Mouse (Mus musculus) limb, embryonic 12.5 days (tissue): ENCODE data around the gene Cpa2. TPM values are rescaled to one million over a fixed set of nuclear protein-coding genes. Genes with fewer than 3 reads are reported as not detected.

Source experiments
- ATAC-seq: fragments of 200-750 bp; cut with Nextera tagmentation; 2 replicates; pipeline ENCODE4 v1.8.0; 2017; ENCODE audit warnings: low read depth, moderate TSS enrichment; ENCODE audit not compliant: insufficient number of reproducible peaks, insufficient read depth, low FRiP score, low TSS enrichment
- H3K27ac ChIP-seq: fragments of 300-500 bp; sonication (generic); 2 replicates; pipeline ENCODE4 v1.5.1; 2016; ENCODE audit warnings: mild to moderate bottlenecking, moderate library complexity
- H3K27me3 ChIP-seq: fragments of 300-500 bp; sonication (generic); 2 replicates; pipeline ENCODE4 v1.6.1; 2016; ENCODE audit warnings: mild to moderate bottlenecking, moderate library complexity
- H3K36me3 ChIP-seq: fragments of 300-500 bp; sonication (generic); 2 replicates; pipeline ENCODE4 v1.6.1; 2016; ENCODE audit warnings: mild to moderate bottlenecking, moderate library complexity
- H3K4me1 ChIP-seq: fragments of 300-500 bp; sonication (generic); replicated peaks from 2 replicates; pipeline ENCODE4 v1.6.1; 2016
- H3K4me2 ChIP-seq: fragments of 300-500 bp; sonication (generic); 2 replicates; pipeline ENCODE4 v1.6.1; 2016; ENCODE audit warnings: mild to moderate bottlenecking, moderate library complexity
- H3K4me3 ChIP-seq: fragments of 300-500 bp; sonication (generic); replicated peaks from 2 replicates; pipeline ENCODE4 v1.5.1; 2016; ENCODE audit warnings: mild to moderate bottlenecking
- H3K9ac ChIP-seq: fragments of 300-500 bp; sonication (generic); replicated peaks from 2 replicates; pipeline ENCODE4 v1.6.1; 2016; ENCODE audit warnings: mild to moderate bottlenecking, moderate library complexity
- H3K9me3 ChIP-seq: fragments of 300-500 bp; sonication (generic); 2 replicates; pipeline ENCODE4 v1.6.1; 2016; ENCODE audit warnings: mild to moderate bottlenecking, moderate library complexity
- WGBS: fragments of 180-500 bp; shearing (Covaris S2); methylation state at CpG from one replicate; pipeline ENCODE4 v1.1.7; 2016; 5-methylcytosine and 5-hydroxymethylcytosine counted together
- polyA plus RNA-seq: library from polyadenylated mRNA; unstranded; fragments of >200 nt; fragmentation: Nextera tagmentation; extraction: Ambion mirVana; gene quantifications from 2 replicates; pipeline ENCODE4 v1.2.1, GENCODE M21; 2016

Gene Cpa2
- polyA plus RNA-seq, 1 experiment from 2014 or later, result 23.7 TPM

DNA sequence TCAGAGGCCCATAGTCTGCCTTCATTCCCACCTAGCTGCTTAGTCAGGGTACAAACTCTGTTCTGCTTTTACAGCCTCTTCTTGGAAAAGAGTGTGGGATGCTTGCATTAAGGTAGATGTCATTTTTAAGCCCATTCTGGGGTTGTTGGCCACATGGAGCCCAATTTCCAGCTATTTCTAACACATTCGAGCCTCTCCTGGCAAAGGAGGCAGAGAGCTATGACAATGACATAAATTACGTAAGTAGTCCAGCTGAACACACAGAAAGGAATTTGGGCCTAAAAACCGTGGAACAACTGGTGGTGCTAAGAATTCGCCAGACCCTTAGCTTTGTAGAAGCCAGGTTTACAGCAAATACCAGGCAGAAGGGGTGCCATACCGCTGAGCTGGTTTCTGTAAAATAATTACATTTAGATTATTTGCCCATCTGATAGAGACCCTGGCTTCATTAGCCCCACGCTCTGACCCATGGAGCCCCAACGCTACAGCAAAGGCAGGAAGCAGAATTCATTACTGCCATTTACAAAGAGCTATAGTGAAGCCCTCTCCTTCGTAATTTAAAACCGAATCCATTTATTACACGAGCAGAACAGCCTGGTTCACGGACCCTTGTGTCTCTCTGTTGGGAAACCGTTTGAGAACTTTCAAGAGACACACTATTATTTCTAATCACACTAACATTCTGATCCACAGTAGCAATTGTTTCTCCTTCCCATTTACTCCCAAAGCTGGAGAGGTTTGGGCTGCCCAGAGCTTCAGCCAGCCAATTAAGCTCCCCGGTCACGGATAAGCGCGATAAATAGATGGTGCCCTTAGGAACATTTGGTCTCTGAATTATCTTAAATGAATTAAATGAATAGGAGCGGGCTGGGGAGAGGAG lies 38.8 kb downstream of the Cpa2 start:
- H3K9ac ChIP-seq, result no peak overlapping the region
- no peaks in the 10 kb centered on the region for H3K9me3 ChIP-seq
- WGBS, result 42% methylated on average over 17 of the region's 17 CpGs
- no peak for ATAC-seq
- peaks cover 36% of the 10 kb centered on the region for H3K4me1 ChIP-seq
- no peak overlapping the region for H3K4me2 ChIP-seq
- H3K36me3 ChIP-seq, result no peaks in the 10 kb centered on the region
- H3K27ac ChIP-seq, result peak overlapping the region; percentile 78
- H3K27me3 ChIP-seq, result no peaks in the 10 kb centered on the region
- no peak overlapping the region for H3K4me3 ChIP-seq

DNA sequence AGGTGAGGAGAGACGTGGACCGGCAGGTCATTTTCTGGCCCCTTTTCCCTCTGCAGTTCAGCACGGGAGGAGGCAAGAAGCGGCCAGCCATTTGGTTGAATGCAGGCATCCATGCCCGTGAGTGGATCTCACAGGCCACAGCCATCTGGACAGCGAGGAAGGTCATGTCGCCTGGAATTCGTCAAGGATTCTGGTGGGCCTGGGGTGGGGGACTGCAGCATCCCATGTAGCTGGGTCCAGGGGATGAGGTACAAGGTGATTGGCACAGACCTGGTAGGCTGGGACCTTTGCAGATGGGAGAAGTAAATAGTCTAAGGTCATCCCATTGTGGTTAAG lies 39.4 kb downstream of the Cpa2 start:
- ATAC-seq, result no peak

DNA sequence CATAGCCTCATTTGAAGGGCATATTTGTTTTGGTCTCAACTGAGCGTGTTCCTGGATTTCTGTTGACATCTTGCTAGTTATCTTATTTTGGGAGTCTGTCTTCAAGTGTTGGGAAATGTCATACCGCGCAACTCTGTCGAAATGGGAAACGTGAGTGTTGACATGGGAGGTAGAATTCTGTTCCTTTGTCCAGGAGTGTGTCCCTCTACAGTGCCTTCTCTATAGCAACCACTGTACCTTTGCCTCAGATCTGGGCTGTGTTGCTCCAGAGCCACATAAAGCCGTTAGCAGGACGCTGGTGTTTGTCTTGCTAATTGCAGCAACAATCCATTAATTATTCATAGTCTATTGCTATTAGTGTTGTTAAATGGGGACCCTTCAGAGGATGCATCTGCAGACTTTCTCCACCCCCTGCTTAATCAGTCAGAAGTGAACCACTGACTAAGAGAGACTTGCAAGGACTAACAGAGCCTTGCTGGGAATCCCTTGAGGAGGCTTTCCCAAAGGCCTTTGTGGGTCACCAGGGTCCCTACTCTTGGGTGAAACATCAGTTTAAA lies 45.6 kb downstream of the Cpa2 start:
- Histone ChIP-seq H3K4me3 (no peak overlapping the region), H3K9me3 (no peaks in the 10 kb centered on the region), H3K4me1 (peaks cover 3% of the 10 kb centered on the region), H3K9ac (no peak overlapping the region), H3K36me3 (no peaks in the 10 kb centered on the region), H3K27me3 (no peaks in the 10 kb centered on the region), H3K27ac (no peak overlapping the region), H3K4me2 (no peak overlapping the region)
- WGBS, result 63% methylated on average over 7 of the region's 7 CpGs
- no peak for ATAC-seq

More for the DNA sequence above, 39.4 kb downstream of the Cpa2 start:
- H3K36me3 ChIP-seq, result no peaks in the 10 kb centered on the region
- H3K4me3 ChIP-seq, result no peak overlapping the region
- H3K9me3 ChIP-seq, result no peaks in the 10 kb centered on the region
- no peak overlapping the region; the same call in 1 of the 2 replicates for H3K9ac ChIP-seq
- no peaks in the 10 kb centered on the region for H3K27me3 ChIP-seq
- 40% methylated on average over 8 of the region's 8 CpGs for WGBS
- H3K4me2 ChIP-seq, result no peak overlapping the region
- H3K27ac ChIP-seq, result peak overlapping the region; percentile 78
- peaks cover 32% of the 10 kb centered on the region for H3K4me1 ChIP-seq

DNA sequence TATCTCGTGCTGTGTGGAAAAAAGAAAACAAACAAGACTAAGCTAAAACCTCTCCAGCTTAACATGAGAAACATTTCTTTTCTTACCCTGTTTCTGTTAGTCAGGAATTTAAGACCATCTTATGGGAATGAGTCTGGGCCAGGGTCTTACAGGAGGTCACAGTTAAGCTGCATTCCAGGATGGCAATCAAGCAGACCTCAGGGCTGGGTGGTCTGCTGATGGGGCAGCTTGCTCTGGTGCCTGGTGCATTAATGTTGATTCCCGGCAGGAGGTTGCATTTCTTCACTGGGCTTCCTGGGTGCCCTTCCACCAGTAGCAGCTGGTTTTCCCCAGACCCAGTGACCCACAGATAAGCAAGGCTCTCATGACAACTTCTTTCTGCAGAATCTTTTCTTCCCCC lies 48.4 kb downstream of the Cpa2 start:
- no peak overlapping the region for H3K9ac ChIP-seq
- no peaks in the 10 kb centered on the region for H3K27me3 ChIP-seq
- no peaks in the 10 kb centered on the region for H3K36me3 ChIP-seq
- ATAC-seq, result no peak
- H3K4me2 ChIP-seq, result no peak overlapping the region
- no peak overlapping the region for H3K4me3 ChIP-seq
- WGBS, result 13% methylated on average over 2 of the region's 2 CpGs
- peak overlapping the region; percentile 51; the same call in 1 of the 2 replicates for H3K27ac ChIP-seq
- no peaks in the 10 kb centered on the region for H3K9me3 ChIP-seq
- H3K4me1 ChIP-seq, result peaks cover 6% of the 10 kb centered on the region

DNA sequence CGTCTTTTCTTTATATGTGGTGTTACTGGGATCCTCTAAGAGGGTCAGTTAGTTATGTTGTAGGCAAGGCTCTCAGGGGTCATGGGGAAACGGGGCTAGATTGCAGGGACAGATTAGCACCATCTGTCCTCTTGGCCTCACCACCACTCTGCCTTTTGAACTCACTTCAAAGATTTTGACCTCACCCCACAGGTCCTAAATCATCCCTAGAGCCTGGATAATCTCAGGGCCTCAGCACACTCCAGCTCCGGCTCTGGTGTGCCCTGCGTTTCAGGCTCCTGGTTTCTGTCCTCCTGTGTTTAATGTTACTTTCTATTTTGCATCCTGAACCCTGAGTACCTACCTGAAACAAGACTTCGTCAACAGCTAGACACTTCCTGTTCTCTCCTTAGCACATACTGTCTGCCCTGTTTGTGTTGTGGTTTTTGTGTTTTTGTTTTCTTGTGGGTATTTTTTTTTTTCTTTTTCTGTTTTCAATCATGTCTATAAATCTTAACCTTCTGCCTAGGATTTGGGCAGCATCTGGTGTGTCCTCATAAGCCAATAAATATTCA lies 50.5 kb downstream of the Cpa2 start:
- Histone ChIP-seq H3K4me2 (no peak overlapping the region), H3K9me3 (no peaks in the 10 kb centered on the region), H3K9ac (no peak overlapping the region), H3K4me1 (peaks cover 25% of the 10 kb centered on the region), H3K36me3 (no peaks in the 10 kb centered on the region), H3K27me3 (no peaks in the 10 kb centered on the region), H3K4me3 (no peak overlapping the region), H3K27ac (no peak overlapping the region)
- WGBS, result 10% methylated on average over 5 of the region's 5 CpGs
- ATAC-seq, result no peak

DNA sequence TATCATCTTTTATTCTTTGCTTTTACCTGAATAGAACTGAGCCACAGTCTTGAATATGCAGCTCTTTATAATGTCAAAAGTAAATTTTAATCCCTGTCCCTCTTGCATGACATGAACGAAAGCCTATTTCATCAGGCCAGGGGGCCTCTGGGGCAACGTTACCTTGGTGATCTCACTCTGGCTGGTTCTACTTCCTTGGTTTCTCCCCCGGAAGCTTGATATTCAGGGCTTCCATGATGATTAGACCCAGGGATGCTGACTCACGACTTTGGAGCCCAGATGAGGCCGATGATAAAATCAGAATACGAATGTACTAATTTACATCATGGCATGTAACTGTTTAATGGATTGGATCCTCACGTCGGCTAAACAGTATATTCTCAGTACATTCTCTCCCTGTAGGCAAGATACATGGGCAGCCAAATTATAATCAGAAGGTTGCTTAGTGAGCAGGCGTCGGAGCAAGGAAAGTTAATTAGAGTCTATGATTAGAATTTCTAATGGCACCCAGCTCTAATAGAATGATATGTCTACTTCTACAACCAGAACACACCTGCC lies 51.1 kb downstream of the Cpa2 start:
- Histone ChIP-seq H3K4me2 (no peak overlapping the region), H3K27me3 (no peaks in the 10 kb centered on the region), H3K4me1 (peaks cover 27% of the 10 kb centered on the region), H3K36me3 (no peaks in the 10 kb centered on the region), H3K4me3 (no peak overlapping the region), H3K27ac (no peak overlapping the region), H3K9me3 (no peaks in the 10 kb centered on the region), H3K9ac (no peak overlapping the region)
- WGBS, result 50% methylated on average over 10 of the region's 10 CpGs
- no peak for ATAC-seq

DNA sequence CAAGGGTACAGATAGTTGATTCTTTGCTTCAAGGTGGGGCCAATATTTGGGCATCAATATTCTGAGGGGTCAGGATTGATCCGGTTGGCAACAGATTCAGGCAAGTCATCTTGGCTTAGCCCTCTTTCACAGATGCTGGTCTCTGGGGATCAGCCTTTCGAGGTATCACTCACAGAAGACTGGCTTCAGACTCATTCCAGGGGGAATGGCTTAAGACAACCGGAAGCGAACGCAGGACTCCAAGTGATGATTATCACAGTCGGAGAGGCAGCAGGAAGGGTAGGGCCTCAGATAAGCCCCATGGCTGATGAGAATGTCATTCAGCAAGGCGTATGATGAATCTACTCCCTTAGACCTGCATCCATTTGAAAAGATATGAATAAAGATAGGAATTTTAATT lies 53.0 kb downstream of the Cpa2 start:
- 73% methylated on average over 7 of the region's 7 CpGs for WGBS
- peaks cover 33% of the 10 kb centered on the region for H3K4me1 ChIP-seq
- H3K9ac ChIP-seq, result no peak overlapping the region
- no peaks in the 10 kb centered on the region for H3K27me3 ChIP-seq
- ATAC-seq, result no peak
- H3K9me3 ChIP-seq, result no peaks in the 10 kb centered on the region
- no peak overlapping the region for H3K4me3 ChIP-seq
- H3K4me2 ChIP-seq, result no peak overlapping the region
- H3K27ac ChIP-seq, result no peak overlapping the region
- no peaks in the 10 kb centered on the region for H3K36me3 ChIP-seq

DNA sequence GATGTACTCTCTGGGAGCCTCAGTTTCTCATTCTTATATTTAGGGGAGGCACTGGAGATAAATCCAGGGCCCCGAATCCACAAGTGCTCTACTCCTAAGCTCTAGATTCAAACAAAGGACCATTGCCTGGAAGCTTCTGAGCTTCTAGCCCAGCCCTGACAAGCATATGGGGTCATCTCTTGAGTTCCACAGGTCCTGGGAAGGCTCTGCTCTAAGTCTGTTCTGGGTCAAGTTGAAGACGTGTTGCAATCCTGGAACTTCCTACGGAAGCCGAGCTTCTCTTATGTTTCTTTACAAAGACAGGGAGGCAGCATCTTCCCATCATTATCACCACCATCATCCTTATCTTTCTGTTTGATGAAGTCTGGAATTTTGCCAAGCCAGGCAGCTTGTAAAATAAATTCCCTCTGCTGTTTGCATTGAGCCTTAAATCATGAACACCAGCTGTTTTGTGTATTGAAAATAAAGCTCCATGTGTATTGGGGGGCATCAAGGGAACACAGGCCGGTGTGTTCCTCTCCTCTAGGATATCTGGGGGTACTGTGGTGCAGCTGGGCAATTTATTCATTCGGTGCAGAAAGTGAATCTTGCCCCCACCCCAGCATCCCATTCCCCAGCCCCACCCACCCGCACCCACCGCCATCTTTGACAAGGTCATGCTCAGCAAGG lies 55.0 kb downstream of the Cpa2 start:
- H3K36me3 ChIP-seq, result no peaks in the 10 kb centered on the region
- H3K4me1 ChIP-seq, result peaks cover 30% of the 10 kb centered on the region
- H3K9me3 ChIP-seq, result no peaks in the 10 kb centered on the region
- ATAC-seq, result no peak
- H3K9ac ChIP-seq, result no peak overlapping the region
- no peak overlapping the region for H3K4me2 ChIP-seq
- H3K27ac ChIP-seq, result 0 out of 2 replicates have a peak overlapping the region, but pooled peaks have one; percentile 37
- H3K27me3 ChIP-seq, result no peaks in the 10 kb centered on the region
- H3K4me3 ChIP-seq, result no peak overlapping the region
- WGBS, result 78% methylated on average over 8 of the region's 8 CpGs

DNA sequence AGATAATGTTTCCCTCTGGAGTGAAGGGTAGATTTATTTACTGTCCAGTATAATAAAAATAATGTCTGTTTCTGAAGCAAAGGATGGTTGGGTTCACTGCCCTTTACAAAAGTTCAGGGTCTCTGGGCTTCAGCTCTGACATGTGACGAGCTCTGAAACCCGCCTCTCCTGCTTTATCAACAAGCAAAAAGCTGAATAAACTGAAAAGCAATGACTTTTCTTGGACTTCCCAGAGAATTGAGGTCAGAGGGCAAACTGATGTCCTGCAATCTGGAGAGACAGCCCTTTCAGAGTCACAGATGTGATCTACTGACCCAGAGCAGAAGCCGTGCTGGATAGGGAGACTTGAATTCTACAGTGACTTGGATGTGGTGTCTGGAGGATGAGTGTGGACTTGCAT lies 58.7 kb downstream of the Cpa2 start:
- no peaks in the 10 kb centered on the region for H3K27me3 ChIP-seq
- WGBS, result 69% methylated on average over 3 of the region's 3 CpGs
- H3K9ac ChIP-seq, result no peak overlapping the region
- peaks cover 47% of the 10 kb centered on the region for H3K4me1 ChIP-seq
- H3K9me3 ChIP-seq, result no peaks in the 10 kb centered on the region
- H3K36me3 ChIP-seq, result no peaks in the 10 kb centered on the region
- H3K4me2 ChIP-seq, result no peak overlapping the region
- ATAC-seq, result no peak
- H3K4me3 ChIP-seq, result no peak overlapping the region
- H3K27ac ChIP-seq, result no peak overlapping the region

DNA sequence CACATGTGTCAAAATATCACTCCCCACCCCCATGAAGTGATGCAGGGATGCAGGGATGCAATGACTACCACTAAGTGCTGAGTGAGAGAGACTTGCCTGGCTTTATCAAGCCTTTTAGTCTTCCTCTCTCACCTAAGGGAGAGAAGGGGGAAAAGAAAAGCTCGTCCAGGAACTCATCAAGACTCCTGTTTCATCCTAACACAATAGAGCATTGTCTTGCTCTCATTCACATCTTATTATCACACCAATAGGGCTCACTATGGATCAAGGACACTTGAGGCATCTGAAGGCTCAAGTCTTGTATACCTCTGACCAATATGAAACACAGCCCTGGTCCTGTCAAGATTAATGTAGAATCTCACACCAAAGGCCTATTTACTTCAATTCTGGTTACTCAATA lies 59.6 kb downstream of the Cpa2 start:
- H3K4me2 ChIP-seq, result no peak overlapping the region
- H3K9ac ChIP-seq, result no peak overlapping the region
- no peaks in the 10 kb centered on the region for H3K36me3 ChIP-seq
- peaks cover 47% of the 10 kb centered on the region for H3K4me1 ChIP-seq
- no peak for ATAC-seq
- H3K9me3 ChIP-seq, result no peaks in the 10 kb centered on the region
- H3K27ac ChIP-seq, result no peak overlapping the region
- H3K4me3 ChIP-seq, result no peak overlapping the region
- no peaks in the 10 kb centered on the region for H3K27me3 ChIP-seq
- WGBS, result 91% methylated on average over 1 of the region's 1 CpGs

DNA sequence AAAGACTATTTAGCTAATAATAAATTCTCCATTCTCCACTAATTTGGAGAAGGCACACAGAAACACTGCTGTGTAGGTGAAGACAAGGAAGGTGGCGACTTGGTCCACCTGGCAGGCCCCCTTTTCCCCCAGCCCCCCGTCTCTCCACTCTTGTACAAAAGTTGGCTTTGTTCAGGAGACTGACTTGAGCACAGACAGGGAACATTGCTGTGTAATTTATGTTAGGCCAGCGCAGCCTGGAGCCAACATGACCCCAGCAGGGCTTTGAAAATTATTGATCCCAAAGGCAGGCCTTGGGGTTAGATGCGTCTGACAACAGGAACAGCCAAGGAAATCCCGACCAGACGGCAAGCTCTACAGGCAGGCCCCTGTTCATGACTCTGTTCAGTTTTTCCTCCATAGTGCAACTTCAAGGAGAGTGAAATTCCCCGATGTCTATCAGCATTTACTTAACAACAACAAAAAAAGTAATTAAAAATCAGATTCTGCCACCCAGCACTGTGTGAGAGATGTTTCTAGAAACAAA lies 63.0 kb downstream of the Cpa2 start:
- no peaks in the 10 kb centered on the region for H3K9me3 ChIP-seq
- no peaks in the 10 kb centered on the region for H3K36me3 ChIP-seq
- ATAC-seq, result peak; percentile 56; the same call in 1 of the 2 replicates
- H3K4me3 ChIP-seq, result no peak overlapping the region
- no peak overlapping the region for H3K4me2 ChIP-seq
- H3K27me3 ChIP-seq, result no peaks in the 10 kb centered on the region
- 24% methylated on average over 7 of the region's 7 CpGs for WGBS
- H3K27ac ChIP-seq, result peak overlapping the region; percentile 82
- H3K4me1 ChIP-seq, result peaks cover 35% of the 10 kb centered on the region
- no peak overlapping the region for H3K9ac ChIP-seq
